Mouse (Mus musculus) liver, postnatal 0 days (tissue): ENCODE results near the gene Slc6a5.

ENCODE experiments used
- CTCF ChIP-seq: sonication (generic); IDR thresholded peaks from 2 replicates; pipeline ENCODE4 v1.5.1; 2016; ENCODE audit warnings: antibody characterized with exemption, low read depth
- EP300 ChIP-seq: IDR thresholded peaks from 2 replicates; pipeline ENCODE4 v1.6.1; 2016; ENCODE audit warnings: antibody characterized with exemption, low read depth, mild to moderate bottlenecking

DNA sequence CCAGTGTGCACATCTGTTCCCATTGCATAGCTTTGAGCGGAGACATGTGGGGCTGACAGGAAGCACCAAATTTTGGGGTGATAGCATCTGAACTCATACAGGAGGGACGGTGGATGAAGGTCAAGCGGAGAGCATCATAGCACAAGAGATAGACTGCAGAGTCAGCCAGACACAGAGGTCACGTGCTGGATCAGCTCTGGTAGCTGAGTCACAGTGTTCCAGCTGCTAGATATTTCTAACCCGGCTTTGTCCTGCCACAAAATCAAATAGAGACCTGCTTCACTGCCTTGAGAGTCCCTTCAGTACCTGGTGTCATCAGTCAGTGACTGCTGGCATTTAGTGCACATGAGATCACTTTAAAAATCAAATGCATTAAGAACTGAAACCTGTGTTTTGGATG lies 40.3 kb upstream of the Slc6a5 start:
- TF ChIP-seq EP300 (no peak), CTCF (no peak)
